Mouse (Mus musculus): ENCODE results near the gene Adh4.

Gene Adh4

DNA sequence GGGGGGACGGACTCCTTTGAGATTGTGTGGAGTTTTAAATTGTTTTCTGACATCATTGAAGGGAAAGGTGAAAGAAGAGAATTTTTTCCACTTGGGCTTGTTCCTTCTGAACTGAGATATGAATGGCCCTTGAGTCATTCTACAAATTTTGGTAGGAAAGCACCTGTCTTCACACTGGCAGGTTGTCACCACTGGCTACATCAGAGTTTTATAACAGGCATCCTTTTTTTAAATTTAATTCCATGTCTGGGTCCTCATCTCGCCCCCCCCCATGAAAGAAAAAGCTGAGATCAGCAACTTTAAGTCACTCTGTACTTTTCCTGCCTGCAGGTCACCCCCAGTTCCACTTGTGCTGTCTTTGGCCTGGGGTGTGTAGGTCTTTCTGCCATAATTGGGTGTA lies 8.4 kb downstream of the Adh4 start:
- H3K36me3 ChIP-seq (ENCODE audit: control insufficient read depth, insufficient read depth, low read length, poor library complexity, severe bottlenecking) = no peaks in the 10 kb centered on the region
- no peak for DNase-seq (ENCODE audit: low read depth, low spot score)
- no peaks in the 10 kb centered on the region for H3K27me3 ChIP-seq (ENCODE audit: control insufficient read depth, insufficient read depth, low read length, poor library complexity, severe bottlenecking)

DNA sequence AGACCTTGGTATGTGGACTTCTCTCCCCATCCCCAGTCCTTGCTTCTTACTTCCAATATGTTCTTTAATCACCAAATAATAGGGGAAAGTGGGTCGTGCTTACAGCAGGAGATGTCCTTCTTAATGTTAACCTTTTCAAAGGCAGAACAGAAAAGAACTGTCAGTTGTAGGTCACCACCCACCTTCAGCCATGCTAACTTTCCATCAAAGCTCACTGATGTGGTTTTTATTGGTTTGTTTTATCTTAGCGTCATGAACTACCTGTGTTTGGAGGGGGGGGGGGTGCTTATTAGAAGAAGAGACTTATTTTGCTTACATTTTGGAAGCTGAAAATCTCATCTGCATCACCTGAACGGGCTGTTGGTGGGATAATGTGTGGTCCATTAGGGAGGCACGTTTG lies 9.0 kb downstream of the Adh4 start:
- DNase-seq (ENCODE audit: low read depth, low spot score) = no peak
- Histone ChIP-seq H3K36me3 (ENCODE audit: control insufficient read depth, insufficient read depth, low read length, poor library complexity, severe bottlenecking) (no peaks in the 10 kb centered on the region), H3K27me3 (ENCODE audit: control insufficient read depth, insufficient read depth, low read length, poor library complexity, severe bottlenecking) (no peaks in the 10 kb centered on the region)

DNA sequence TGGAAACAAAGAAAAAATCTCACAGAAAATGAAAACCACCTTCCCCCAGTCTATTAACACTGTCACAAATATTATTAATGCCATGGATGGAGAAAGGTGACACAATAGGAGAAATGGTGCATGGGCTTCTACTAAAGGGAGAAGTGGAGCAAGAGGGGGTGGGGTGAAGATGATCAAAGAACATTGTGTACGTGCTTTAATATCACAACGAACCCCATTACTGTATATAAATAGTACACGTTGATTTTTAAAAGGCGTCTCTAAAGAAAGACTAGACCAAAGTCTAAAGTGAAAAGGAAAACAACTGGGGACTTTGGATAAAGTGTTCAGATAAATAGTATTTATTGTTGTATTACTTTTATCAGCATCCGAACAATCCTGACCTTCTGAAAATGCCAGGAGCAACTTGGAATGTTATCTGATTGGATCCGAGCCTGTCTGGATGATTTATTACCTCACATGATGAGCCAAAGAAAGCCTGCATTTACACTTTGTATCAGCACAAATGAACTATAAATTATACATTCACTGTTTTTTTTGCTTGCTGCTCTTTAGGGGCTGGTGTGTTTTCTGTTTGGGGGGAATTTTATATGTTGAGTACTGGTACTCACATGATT lies 15.2 kb downstream of the Adh4 start:
- Histone ChIP-seq H3K27me3 (ENCODE audit: control insufficient read depth, insufficient read depth, low read length, poor library complexity, severe bottlenecking) (no peaks in the 10 kb centered on the region), H3K36me3 (ENCODE audit: control insufficient read depth, insufficient read depth, low read length, poor library complexity, severe bottlenecking) (no peaks in the 10 kb centered on the region)
- DNase-seq (ENCODE audit: low read depth, low spot score) = no peak

DNA sequence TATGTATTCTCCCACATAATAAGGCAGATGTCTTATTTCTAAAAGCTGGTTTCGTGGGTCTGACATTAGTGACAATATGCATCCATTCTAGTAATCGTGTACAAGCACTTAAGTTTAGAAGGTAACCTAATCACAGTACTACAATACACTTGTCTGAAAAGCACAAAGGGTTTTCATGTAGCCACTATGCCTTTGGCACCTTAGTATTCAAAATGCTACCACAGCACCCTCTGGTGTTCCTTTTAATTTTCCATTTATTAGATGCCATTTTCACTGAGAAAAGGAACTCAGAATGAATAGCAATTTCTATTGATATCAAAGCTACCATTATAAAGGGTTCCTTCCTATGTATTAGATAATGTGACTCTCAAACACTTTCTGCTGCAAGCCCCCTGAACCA lies 16.6 kb downstream of the Adh4 start:
- Histone ChIP-seq H3K36me3 (ENCODE audit: control insufficient read depth, insufficient read depth, low read length, poor library complexity, severe bottlenecking) (no peaks in the 10 kb centered on the region), H3K27me3 (ENCODE audit: control insufficient read depth, insufficient read depth, low read length, poor library complexity, severe bottlenecking) (no peaks in the 10 kb centered on the region)
- peak; percentile 45 for DNase-seq (ENCODE audit: low read depth, low spot score)

DNA sequence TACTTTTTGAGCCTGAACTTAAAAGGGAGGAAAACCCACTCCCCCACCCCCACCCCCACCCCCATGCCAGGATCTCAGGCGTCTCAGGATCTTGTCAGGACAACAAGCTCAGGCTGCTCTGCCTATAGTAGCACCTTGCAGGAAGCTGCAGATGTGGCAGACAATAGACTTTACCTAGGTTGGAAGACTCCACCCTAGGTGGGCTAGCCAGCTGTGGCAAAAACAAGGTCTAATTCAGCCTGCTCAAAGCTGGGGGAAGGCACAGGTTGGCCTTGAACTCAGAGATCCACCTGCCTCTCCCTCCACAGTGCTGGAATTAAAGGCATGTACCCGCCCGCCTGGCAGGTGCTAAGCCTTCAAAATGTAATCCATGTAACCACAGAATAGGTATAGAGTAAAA lies 23.4 kb downstream of the Adh4 start:
- no peak for DNase-seq (ENCODE audit: low read depth, low spot score)
- H3K36me3 ChIP-seq (ENCODE audit: control insufficient read depth, insufficient read depth, low read length, poor library complexity, severe bottlenecking) = no peaks in the 10 kb centered on the region
- no peaks in the 10 kb centered on the region for H3K27me3 ChIP-seq (ENCODE audit: control insufficient read depth, insufficient read depth, low read length, poor library complexity, severe bottlenecking)

DNA sequence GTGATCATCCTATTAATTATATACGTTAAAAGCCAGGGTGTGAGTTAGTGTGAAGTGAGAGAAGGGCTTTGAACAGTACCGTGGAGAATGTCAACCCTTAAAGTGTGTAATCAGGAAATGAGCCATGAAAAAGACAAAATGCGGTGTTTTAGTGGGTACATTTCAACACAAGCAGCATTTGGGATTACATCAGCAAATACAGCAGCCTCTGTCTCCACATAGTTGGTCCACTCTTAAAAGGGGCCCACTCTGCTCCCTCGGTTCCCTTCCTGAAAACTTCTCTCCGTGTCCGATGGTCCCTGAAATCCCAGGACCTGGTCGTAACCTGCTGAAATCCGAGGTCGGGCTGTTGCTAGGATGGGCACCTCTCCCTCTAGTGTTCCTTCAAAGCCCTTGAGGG lies 26.9 kb downstream of the Adh4 start:
- no peaks in the 10 kb centered on the region for H3K27me3 ChIP-seq (ENCODE audit: control insufficient read depth, insufficient read depth, low read length, poor library complexity, severe bottlenecking)
- no peak for DNase-seq (ENCODE audit: low read depth, low spot score)
- no peaks in the 10 kb centered on the region for H3K36me3 ChIP-seq (ENCODE audit: control insufficient read depth, insufficient read depth, low read length, poor library complexity, severe bottlenecking)

DNA sequence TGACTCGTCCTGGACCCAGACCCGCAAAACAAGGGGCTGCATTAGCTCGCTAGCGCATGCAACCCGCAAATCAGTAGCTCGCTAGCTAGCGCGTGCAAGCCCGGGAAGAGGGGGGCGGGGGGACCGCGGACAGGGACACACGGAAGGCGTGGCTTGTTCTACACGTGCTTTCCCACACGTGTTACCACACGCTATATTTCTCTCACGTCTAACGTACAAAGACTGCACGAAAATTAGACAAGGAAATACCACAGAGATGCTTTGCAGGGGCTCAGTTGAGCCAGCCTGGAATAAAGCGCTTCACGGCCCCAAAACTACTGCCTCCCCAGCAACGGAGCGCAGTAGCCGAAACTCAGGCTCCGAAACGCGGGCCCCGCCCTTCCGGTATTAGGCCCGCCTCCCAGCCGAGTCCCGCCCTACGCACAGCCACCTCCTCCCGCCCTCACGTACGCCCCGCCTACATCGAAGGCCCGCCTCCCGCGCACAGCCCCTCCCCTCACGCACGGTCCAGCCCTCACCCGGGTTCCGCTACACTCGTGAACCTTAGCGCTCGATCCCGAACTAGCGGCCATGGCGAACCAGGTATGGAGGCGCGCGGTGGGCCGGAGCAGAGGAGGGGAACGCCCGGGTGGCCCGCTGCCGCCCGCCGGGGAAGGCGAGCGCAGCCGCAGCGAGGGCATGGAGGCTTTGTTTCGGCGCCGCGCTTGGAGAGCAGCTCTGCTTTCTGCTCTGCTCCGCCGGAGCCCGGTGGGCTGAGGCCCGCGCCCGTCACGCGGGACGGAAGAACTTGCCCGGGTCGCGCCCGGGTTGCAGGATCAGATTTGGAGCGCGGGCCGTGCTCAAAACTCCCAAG lies 27.6 kb downstream of the Adh4 start, which contains the start of gene Adh5:
Adh5 (plus strand) TSS at position 482 of the 853 bp plus-strand sequence.
- H3K36me3 ChIP-seq (ENCODE audit: control insufficient read depth, insufficient read depth, low read length, poor library complexity, severe bottlenecking) = peaks cover 2% of the 10 kb centered on the region
- peak; percentile 97 for DNase-seq (ENCODE audit: low read depth, low spot score)
- H3K27me3 ChIP-seq (ENCODE audit: control insufficient read depth, insufficient read depth, low read length, poor library complexity, severe bottlenecking) = no peaks in the 10 kb centered on the region

DNA sequence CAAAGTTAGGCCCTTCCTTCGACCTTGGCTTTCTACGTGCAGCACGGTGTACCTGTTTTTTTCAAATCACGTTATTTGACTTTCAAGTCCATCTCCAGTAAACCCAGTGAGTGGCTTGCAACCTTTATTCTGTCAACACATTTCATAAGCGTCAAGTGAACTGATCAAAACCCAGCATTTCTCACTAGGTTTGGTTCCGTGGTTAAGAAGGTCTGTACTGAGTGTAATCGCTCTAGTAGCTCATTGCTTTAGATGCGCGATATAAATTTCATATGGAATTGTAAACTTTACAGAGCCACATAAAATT lies 28.2 kb downstream of the Adh4 start:
- DNase-seq (ENCODE audit: low read depth, low spot score) = no peak
- H3K27me3 ChIP-seq (ENCODE audit: control insufficient read depth, insufficient read depth, low read length, poor library complexity, severe bottlenecking) = no peaks in the 10 kb centered on the region
- peaks cover 4% of the 10 kb centered on the region for H3K36me3 ChIP-seq (ENCODE audit: control insufficient read depth, insufficient read depth, low read length, poor library complexity, severe bottlenecking)

DNA sequence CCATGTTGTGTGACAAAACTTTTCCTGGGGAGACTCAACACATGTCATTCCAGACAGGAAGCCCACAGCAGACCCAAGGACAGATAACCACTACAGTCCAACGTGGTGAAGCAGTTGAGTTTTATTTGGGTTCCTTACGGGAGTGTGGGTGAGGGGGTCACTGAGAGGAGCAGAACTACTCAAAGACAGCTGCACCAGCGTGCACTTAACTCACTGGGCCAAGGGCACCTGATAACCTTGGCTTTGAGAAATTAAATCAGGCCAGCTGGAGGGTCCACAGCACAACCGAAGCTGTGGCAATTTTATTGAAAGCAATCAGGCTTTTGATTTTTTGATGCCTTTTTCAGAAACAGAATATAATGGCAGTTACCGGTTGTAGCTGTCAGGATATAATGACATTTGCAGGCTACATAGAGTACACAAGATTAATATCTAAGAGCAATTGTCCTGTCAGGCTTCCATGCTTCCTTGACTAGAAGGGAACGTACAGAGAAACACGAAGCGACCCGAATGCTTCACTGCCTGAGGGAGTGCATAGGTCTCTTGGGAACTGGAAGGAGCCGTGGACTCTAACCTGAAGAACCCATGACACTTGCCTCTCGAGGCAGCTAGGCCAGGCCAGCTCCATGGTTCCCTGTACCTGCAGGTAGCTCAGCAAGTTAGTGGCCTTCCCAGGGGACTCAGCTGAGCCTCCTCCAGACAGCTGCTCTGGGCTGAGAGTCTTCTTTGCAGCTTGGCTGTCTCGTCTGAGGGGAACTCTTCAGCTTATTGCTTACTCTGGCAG lies 33.0 kb downstream of the Adh4 start:
- no peak for DNase-seq (ENCODE audit: low read depth, low spot score)
- Histone ChIP-seq H3K36me3 (ENCODE audit: control insufficient read depth, insufficient read depth, low read length, poor library complexity, severe bottlenecking) (peaks cover 7% of the 10 kb centered on the region), H3K27me3 (ENCODE audit: control insufficient read depth, insufficient read depth, low read length, poor library complexity, severe bottlenecking) (no peaks in the 10 kb centered on the region)

DNA sequence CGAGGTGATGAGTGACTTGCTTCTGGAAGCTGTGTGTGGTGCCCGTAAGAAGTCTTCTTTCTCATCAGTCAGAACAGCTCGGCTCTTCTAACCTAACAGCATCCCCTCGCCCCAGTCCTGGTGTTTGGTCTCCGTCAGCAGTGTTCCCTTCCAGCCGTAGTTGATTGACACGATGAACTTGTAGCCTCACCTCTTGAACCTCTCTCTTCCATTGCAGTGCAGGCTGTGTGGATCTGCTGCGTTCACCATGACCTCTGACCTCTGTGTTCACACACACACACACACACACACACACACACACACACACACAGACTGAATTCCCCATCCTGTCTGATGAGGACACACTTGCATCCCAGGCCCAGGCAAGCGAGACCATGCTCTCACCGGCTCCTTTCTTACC lies 36.9 kb downstream of the Adh4 start:
- DNase-seq (ENCODE audit: low read depth, low spot score) = no peak
- no peaks in the 10 kb centered on the region for H3K27me3 ChIP-seq (ENCODE audit: control insufficient read depth, insufficient read depth, low read length, poor library complexity, severe bottlenecking)
- peaks cover 11% of the 10 kb centered on the region for H3K36me3 ChIP-seq (ENCODE audit: control insufficient read depth, insufficient read depth, low read length, poor library complexity, severe bottlenecking)

DNA sequence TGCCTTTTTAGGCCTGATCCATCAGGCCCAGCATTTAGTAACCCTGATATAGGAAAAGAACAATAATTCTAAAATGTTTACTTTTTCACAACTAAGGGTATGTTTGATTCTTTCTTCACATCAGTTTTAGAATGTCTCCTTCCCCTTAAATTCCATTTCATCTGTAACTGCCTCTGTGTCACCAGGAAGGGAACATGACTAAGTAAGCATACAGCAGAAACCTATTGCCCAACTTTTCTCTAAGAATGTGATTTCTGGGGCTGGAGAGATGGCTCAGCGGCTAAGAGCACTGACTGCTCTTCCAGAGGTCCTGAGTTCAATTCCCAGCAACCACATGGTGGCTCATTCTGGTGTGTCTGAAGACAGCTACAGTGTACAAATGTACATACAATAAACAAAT lies 39.0 kb downstream of the Adh4 start:
- no peak for DNase-seq (ENCODE audit: low read depth, low spot score)
- Histone ChIP-seq H3K36me3 (ENCODE audit: control insufficient read depth, insufficient read depth, low read length, poor library complexity, severe bottlenecking) (peaks cover 9% of the 10 kb centered on the region), H3K27me3 (ENCODE audit: control insufficient read depth, insufficient read depth, low read length, poor library complexity, severe bottlenecking) (no peaks in the 10 kb centered on the region)

DNA sequence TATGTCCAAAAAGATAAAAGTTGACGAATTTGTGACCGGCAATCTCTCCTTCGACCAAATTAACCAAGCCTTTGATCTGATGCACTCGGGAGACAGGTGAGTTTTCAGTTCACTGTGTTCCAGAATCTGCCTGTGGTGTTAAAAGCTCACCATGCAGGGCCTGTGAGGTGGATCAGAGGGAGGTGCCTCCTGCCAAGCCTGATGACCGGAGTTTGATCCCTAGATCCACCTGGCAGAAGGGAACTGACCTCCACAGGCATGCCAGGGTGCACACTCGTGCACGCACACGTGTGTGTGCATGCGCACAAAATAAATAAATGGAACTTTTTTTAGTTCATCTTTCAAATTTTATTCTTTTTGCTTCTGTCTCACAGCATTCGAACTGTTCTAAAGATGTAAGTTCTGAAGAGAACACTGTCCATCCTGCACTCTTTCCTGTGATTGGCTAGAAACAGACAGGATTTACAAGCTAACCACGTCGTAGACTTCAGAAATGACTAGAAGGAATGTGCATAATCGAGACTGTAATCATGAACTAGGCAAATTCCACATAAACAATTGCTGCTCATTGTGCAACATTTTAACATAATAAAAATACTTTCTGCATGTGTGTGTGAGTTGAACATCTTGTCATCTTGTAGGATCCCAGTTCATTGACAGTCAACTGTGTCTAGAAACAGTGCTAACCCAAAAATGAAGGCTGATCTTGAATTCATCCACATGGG lies 39.6 kb downstream of the Adh4 start:
- DNase-seq (ENCODE audit: low read depth, low spot score) = no peak
- Histone ChIP-seq H3K36me3 (ENCODE audit: control insufficient read depth, insufficient read depth, low read length, poor library complexity, severe bottlenecking) (peaks cover 10% of the 10 kb centered on the region), H3K27me3 (ENCODE audit: control insufficient read depth, insufficient read depth, low read length, poor library complexity, severe bottlenecking) (no peaks in the 10 kb centered on the region)

DNA sequence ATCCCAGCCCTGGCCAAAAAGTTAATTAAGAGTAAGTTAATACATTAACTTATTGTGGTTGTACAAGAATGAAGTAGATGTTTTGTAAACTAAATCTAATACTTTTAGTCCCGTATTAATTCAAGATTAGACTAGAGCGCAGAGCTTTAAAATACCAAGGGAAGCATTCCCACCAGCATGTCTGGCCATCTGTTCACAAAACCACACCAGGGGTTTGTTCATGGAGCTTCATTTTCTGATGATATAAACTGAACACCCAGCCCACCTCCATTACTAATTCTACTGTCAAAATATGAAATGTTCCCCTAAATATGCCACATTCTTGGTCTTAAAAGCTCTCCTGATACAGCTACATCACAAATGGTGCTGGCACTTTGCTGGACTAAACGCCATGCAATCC lies 43.2 kb downstream of the Adh4 start:
- Histone ChIP-seq H3K36me3 (ENCODE audit: control insufficient read depth, insufficient read depth, low read length, poor library complexity, severe bottlenecking) (peaks cover 22% of the 10 kb centered on the region), H3K27me3 (ENCODE audit: control insufficient read depth, insufficient read depth, low read length, poor library complexity, severe bottlenecking) (no peaks in the 10 kb centered on the region)
- DNase-seq (ENCODE audit: low read depth, low spot score) = no peak

DNA sequence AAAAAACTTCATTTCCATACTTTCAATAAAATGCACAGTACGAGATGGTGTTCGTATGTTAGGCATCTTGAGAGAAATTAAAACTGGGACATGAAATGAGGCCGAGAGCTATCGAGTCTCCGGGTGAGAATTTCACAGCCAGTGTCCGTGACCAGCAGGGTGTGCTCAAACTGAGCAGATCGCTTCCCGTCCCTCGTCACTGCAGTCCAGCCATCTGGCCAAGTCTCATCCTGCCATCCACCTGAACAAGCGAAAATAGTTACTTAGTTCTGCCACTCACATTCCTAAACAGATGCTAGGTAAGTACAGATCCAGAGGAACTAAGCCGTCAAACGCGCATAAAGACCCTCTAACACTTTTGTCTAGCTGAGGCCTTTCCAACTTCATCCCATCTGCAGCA lies 45.0 kb downstream of the Adh4 start:
- DNase-seq (ENCODE audit: low read depth, low spot score) = no peak
- H3K27me3 ChIP-seq (ENCODE audit: control insufficient read depth, insufficient read depth, low read length, poor library complexity, severe bottlenecking) = no peaks in the 10 kb centered on the region; the same call in 1 of the 2 replicates
- peaks cover 22% of the 10 kb centered on the region for H3K36me3 ChIP-seq (ENCODE audit: control insufficient read depth, insufficient read depth, low read length, poor library complexity, severe bottlenecking)

All from splenic B cell, adult 2 months (primary cell).